Mouse (Mus musculus) left cerebral cortex, adult 2 months (tissue): ENCODE results near the gene Elp5. TPM values are rescaled to one million over a fixed set of nuclear protein-coding genes. Genes with fewer than 3 reads are reported as not detected.
A peak's percentile ranks its signal among the peaks of the same experiment; 100 is the strongest.

ENCODE experiments used
- DNase-seq, 2 experiments: peaks; one replicate each; pipeline ENCODE4 v3.0.0; 2021 to 2022; ENCODE audit warnings: low spot score in 2 of 2, mixed read lengths in 1 of 2; ENCODE audit errors: extremely low spot score in 1 of 2
- H3K27ac ChIP-seq: fragments of 200-600 bp; 2 replicates; pipeline ENCODE4 v1.8.1; 2022
- H3K4me3 ChIP-seq: fragments of 200-600 bp; 2 replicates; pipeline ENCODE4 v1.8.1; 2022
- CTCF ChIP-seq: fragments of 200-600 bp; IDR thresholded peaks from 2 replicates; pipeline ENCODE4 v1.8.1; 2022; ENCODE audit warnings: antibody characterized with exemption, mild to moderate bottlenecking, moderate library complexity
- intact Hi-C: fragments of 180-260 bp; cut with DNase I; formaldehyde crosslinking; loops from one replicate; pipeline ENCODE4 v1.15.1; 2025
- long read RNA-seq, 2 experiments: library from polyadenylated mRNA; stranded (forward); transcript quantifications; one replicate each; pipeline ENCODE4 v2.0.0; 2021; ENCODE audit warnings: borderline mapping rate in 2 of 2
- total RNA-seq, 2 experiments: library from RNA; stranded (reverse); gene quantifications; 2 replicates each; pipeline ENCODE4 v1.2.3; 2021

Elp5 gene
- 10 to 100 TPM; 90.9 to 93.8 TPM for total RNA-seq
- long read RNA-seq, experiment 1, transcript Elp5-203 (7 exons, 1,259 nt) = major isoform, 10 of 64 reads
- long read RNA-seq, experiment 1, transcript Elp5-201 (9 exons, 1,454 nt) = major isoform, 10 of 64 reads
- long read RNA-seq, experiment 1, partial matches to known transcripts = 37 of 64 reads
- long read RNA-seq, experiment 1, other reads (novel, unspliced or antisense) = 7 of 64 reads
- long read RNA-seq, experiment 2, transcript Elp5-203 (7 exons, 1,259 nt) = major isoform, 11 of 43 reads
- long read RNA-seq, experiment 2, partial matches to known transcripts = 18 of 43 reads
- long read RNA-seq, experiment 2, other reads (novel, unspliced or antisense) = 11 of 43 reads

- no peak for DNase-seq
- no peak for TF ChIP-seq CTCF
- Histone ChIP-seq H3K27ac (peak within 1 kb of the TSS; percentile 95), H3K4me3 (peak within 1 kb of the TSS; percentile 61)
- intact Hi-C loops = no loop called here
Measured at GRCm38 (mm10) chr11:69982225-69982624, at the start of gene Elp5. Elp5 (minus strand) TSS chr11:69982517.

GRCm38 (mm10) chr11:70031321-70031670 lies 49.0 kb upstream of the Elp5 start:
- no peak for DNase-seq
- Histone ChIP-seq H3K27ac (no peak overlapping the region), H3K4me3 (no peak overlapping the region)
- intact Hi-C loops = no loop called here
- TF ChIP-seq CTCF = no peak

DNA sequence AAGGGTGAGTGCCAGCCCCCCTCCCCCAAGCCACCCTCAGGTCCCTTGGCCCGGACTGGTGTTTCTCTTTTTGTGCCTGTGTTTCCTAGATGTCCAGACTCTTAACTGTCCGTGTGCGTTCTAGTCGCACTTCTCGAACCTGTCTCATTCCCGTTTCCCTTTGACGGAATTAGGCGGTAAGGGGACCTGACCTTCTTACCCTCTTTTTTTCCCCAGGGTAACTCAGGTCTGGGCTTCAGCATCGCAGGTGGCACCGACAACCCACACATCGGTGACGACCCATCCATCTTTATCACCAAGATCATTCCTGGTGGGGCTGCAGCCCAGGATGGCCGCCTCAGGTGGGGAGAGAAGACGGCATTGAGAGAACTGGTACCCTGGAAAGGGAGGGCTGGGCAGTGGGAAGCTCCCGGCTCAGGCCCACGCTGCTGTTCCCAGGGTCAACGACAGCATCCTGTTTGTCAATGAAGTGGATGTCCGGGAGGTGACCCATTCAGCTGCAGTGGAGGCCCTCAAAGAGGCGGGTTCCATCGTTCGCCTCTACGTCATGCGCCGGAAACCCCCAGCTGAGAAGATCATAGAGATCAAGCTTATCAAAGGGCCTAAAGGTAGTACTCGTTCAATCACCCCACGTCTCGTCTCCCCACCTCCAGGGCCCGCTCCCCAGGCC lies 48.5 kb upstream of the Elp5 start:
- intact Hi-C loops = no loop called here
- no peak for DNase-seq
- H3K4me3 ChIP-seq = no peak overlapping the region
- TF ChIP-seq CTCF = no peak
- H3K27ac ChIP-seq = no peak overlapping the region

- intact Hi-C loops = no loop called here
- no peak for DNase-seq
- H3K27ac ChIP-seq = peak overlapping the region; percentile 84
- peak overlapping the region; percentile 37 for H3K4me3 ChIP-seq
- TF ChIP-seq CTCF = no peak
Measured at GRCm38 (mm10) chr11:70029829-70030550, 47.7 kb upstream of the Elp5 start.

GRCm38 (mm10) chr11:70029130-70029801 lies 46.9 kb upstream of the Elp5 start:
- intact Hi-C loops = no loop called here
- H3K4me3 ChIP-seq = peak overlapping the region; percentile 37
- peak; percentile 79 to 86 for DNase-seq
- H3K27ac ChIP-seq = peak overlapping the region; percentile 84
- TF ChIP-seq CTCF = no peak

DNA sequence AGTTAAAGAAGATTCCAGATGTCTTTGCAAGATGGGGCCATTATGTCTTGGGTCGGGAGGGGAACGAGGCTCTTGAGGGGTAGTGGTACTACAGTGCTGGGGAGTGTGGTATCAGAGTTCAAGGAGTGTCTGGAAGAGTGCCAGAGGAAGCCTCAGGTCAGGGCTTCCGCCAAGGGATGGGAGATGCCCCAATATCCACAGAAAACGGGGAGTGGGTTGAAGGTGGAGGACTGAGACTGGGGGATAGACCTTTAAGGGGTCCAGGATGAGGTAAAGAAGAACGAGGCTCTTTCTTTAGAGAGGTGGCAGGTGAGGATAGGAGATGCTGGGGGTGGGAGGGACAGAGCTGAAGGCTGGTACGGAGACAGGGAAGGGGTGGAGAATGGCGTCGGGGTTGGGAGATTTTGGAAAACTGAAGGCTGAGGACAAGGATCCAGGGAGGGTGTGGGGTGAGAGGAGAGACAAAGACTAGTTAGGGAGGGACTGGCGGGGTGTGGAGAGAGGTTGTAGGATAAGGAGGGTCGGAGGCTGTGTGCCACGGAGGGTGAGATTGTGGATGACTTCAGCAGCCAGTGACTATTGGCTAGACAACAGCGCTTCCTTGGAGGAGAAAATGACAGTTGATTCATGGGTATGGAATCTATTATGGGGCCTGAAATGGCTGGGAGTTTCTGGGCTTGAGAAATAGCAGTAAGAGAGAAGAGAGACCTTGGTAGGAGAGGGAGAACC lies 46.2 kb upstream of the Elp5 start:
- H3K4me3 ChIP-seq = peak overlapping the region; percentile 37
- no peak for TF ChIP-seq CTCF
- intact Hi-C loops = no loop called here
- no peak for DNase-seq
- peak overlapping the region; percentile 84 for H3K27ac ChIP-seq

DNA sequence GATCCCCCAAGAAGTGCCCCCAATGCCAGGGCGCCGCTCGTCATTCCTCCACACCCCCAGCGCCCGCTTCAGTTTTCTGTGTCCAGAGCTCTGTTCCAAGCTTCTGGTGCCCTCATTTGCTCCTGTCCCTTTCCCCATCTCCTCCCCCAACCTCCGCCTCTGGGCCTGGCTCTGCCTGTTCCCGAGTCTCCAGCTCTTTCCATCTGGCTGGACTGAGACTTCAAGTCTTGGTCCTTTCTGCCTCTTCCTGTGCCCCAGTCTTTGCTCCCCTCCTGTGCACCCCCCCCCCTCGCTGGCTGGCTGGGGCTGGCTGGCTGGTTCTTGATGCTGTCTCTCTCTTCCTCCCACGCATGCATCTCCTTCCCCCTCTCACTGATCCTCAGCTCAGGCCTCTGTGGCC lies 45.1 kb upstream of the Elp5 start:
- TF ChIP-seq CTCF = no peak
- H3K4me3 ChIP-seq = peak overlapping the region; percentile 38
- intact Hi-C loops = no loop called here
- DNase-seq = no peak
- peak overlapping the region; percentile 84 for H3K27ac ChIP-seq

- peak overlapping the region; percentile 84 for H3K27ac ChIP-seq
- no peak for TF ChIP-seq CTCF
- intact Hi-C loops = no loop called here
- DNase-seq = peak in 1 of 2 experiments; percentile 48
- H3K4me3 ChIP-seq = peak overlapping the region; percentile 38
Measured at GRCm38 (mm10) chr11:70026689-70027088, 44.4 kb upstream of the Elp5 start.

DNA sequence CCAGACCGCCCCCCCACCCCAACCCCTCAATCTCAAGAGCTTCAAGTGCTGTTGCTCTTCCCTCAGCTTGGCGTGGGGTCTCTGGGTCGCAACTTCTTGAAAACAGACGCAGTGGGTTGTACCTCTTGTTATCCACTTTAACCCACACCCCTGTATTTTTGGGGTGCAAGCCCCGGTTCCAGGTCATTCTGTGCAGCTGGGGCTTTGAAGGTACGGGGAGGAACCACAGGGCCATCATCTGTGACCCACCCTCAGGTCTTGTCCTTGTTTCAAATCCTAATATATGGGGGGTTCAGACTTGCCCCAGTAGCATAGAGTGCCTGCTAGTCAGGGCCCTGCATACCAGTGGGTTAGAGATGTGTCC lies 41.8 kb upstream of the Elp5 start:
- Histone ChIP-seq H3K4me3 (peak overlapping the region; percentile 50), H3K27ac (peak overlapping the region; percentile 72)
- no peak for TF ChIP-seq CTCF
- no peak for DNase-seq
- intact Hi-C loops = no loop called here

GRCm38 (mm10) chr11:70023481-70024150 lies 41.3 kb upstream of the Elp5 start:
- intact Hi-C loops = no loop called here
- TF ChIP-seq CTCF = no peak
- Histone ChIP-seq H3K27ac (peak overlapping the region; percentile 72), H3K4me3 (peak overlapping the region; percentile 50)
- DNase-seq = no peak
